ENCODE assay signal across 18 mouse cellular contexts in genomic region chr10:80971533-80971932, GRCm38 (mm10). TPM values are rescaled to one million over a fixed set of nuclear protein-coding genes. Genes with fewer than 3 reads are reported as not detected.
DNase-seq lines count a peak whose midpoint lies in the region; ATAC-seq lines count a peak whose summit lies in the region.
"Had no signal": no experiment of that assay in that cellular context is flagged by ENCODE, and none has a peak within 500 bp of the region (broad histone marks: within the 10 kb centered on the region; RNA-seq: fewer than 3 reads in every experiment).

No protein-coding gene starts in this region.

- WGBS in heart, embryonic 12.5 days, result 83% methylated on average over 15 of the region's 15 CpGs
- WGBS in limb, embryonic 10.5 days, result 71% methylated on average over 15 of the region's 15 CpGs

- no peaks in the 10 kb centered on the region for H3K27me3 ChIP-seq in heart, embryonic 12.5 days (replicated peaks)
- H3K27me3 ChIP-seq in limb, embryonic 10.5 days (ENCODE audit: low read depth, poor library complexity, severe bottlenecking), result no peaks in the 10 kb centered on the region
- H3K27me3 ChIP-seq: embryonic facial prominence, embryonic 12.5 days; heart, embryonic 15.5 days; hindbrain, embryonic 15.5 days; limb, embryonic 12.5 days; midbrain, embryonic 15.5 days had no signal

- H3K4me1 ChIP-seq in heart, embryonic 12.5 days (replicated peaks), result peaks cover 26% of the 10 kb centered on the region
- H3K4me1 ChIP-seq in limb, embryonic 10.5 days, result peaks cover 17% of the 10 kb centered on the region

- H3K4me2 ChIP-seq in heart, embryonic 12.5 days, result no peak overlapping the region
- H3K4me2 ChIP-seq: embryonic facial prominence, embryonic 12.5 days; heart, embryonic 15.5 days; hindbrain, embryonic 15.5 days; limb, embryonic 12.5 days; midbrain, embryonic 15.5 days; neural tube, embryonic 13.5 days had no signal

- H3K9ac ChIP-seq in heart, embryonic 12.5 days, result peak overlapping the region; percentile 2; the same call in 1 of the 2 replicates
- H3K9ac ChIP-seq: embryonic facial prominence, embryonic 12.5 days; hindbrain, embryonic 15.5 days; limb, embryonic 12.5 days; midbrain, embryonic 15.5 days; neural tube, embryonic 13.5 days had no signal

- DNase-seq in heart, adult 8-10 months (ENCODE audit: low spot score), result no peak
- peak; percentile 81 for DNase-seq in adrenal gland, postnatal 14 days
- DNase-seq in kidney, adult 8-10 months, result peak; percentile 74 to 84
- no peak for DNase-seq in limb, embryonic 10.5 days (ENCODE audit: low spot score)
- DNase-seq in thymus, postnatal 14 days, result no peak
- DNase-seq in cerebellum, postnatal 36 days, result no peak
- no peak for DNase-seq in thymus, adult 18-20 months
- DNase-seq: B cell, adult 2 months; cerebellum, adult 9-11 months; retina, postnatal 1 day had no signal

- H3K36me3 ChIP-seq in heart, embryonic 12.5 days, result no peaks in the 10 kb centered on the region
- H3K36me3 ChIP-seq in limb, embryonic 10.5 days, result no peaks in the 10 kb centered on the region
- H3K36me3 ChIP-seq: embryonic facial prominence, embryonic 12.5 days; forebrain, embryonic 10.5 days; heart, embryonic 15.5 days; hindbrain, embryonic 15.5 days; limb, embryonic 12.5 days; midbrain, embryonic 15.5 days; neural tube, embryonic 13.5 days had no signal

- H3K4me3 ChIP-seq in heart, embryonic 12.5 days, result no peak overlapping the region
- no peak overlapping the region for H3K4me3 ChIP-seq in limb, embryonic 10.5 days
- H3K4me3 ChIP-seq: embryonic facial prominence, embryonic 12.5 days; forebrain, embryonic 10.5 days; heart, embryonic 15.5 days; hindbrain, embryonic 15.5 days; limb, embryonic 12.5 days; midbrain, embryonic 15.5 days; neural tube, embryonic 13.5 days had no signal

- H3K27ac ChIP-seq in heart, embryonic 12.5 days (ENCODE audit: poor library complexity, severe bottlenecking), result no peak overlapping the region
- 0 out of 2 replicates have a peak overlapping the region, but pooled peaks have one; percentile 26 for H3K27ac ChIP-seq in limb, embryonic 10.5 days
- H3K27ac ChIP-seq: embryonic facial prominence, embryonic 12.5 days; forebrain, embryonic 10.5 days; hindbrain, embryonic 15.5 days; limb, embryonic 12.5 days; midbrain, embryonic 15.5 days; neural tube, embryonic 13.5 days had no signal

- H3K9me3 ChIP-seq in heart, embryonic 12.5 days (replicated peaks), result peaks cover 6% of the 10 kb centered on the region; the same call in 1 of the 2 replicates
- no peaks in the 10 kb centered on the region for H3K9me3 ChIP-seq in limb, embryonic 10.5 days (replicated peaks)
- H3K9me3 ChIP-seq: embryonic facial prominence, embryonic 12.5 days; forebrain, embryonic 10.5 days; heart, embryonic 15.5 days; hindbrain, embryonic 15.5 days; midbrain, embryonic 15.5 days; neural tube, embryonic 13.5 days had no signal

- no peak for ATAC-seq in heart, embryonic 12.5 days (ENCODE audit: insufficient number of reproducible peaks, low FRiP score)
- ATAC-seq: midbrain, embryonic 15.5 days had no signal

RNA-seq across cellular contexts. Expression of gene Gadd45b, which starts 41.7 kb away (rescaled TPM):
- polyA plus RNA-seq in heart, embryonic 12.5 days (2016; fragmentation: Nextera tagmentation; extraction: Ambion mirVana), result 27.8 and 29.9 TPM in 2 replicates
- 10 to 100 TPM in 2 of 4 experiments, 1 to 10 TPM in 2; 5.0 to 18.1 (median 12.0) TPM for total RNA-seq in heart, adult 8-10 months (2022)
- total RNA-seq in adrenal gland, postnatal 14 days (2021), result 29.8 and 91.3 TPM in 2 replicates
- 4.5 and 9.8 TPM in 2 replicates for polyA plus RNA-seq in limb, embryonic 10.5 days (2016; fragmentation: Nextera tagmentation; extraction: Ambion mirVana)

RNA-seq across cellular contexts. Expression of gene Gng7, which starts 43.2 kb away (rescaled TPM):
- 1.5 and 1.7 TPM in 2 replicates for polyA plus RNA-seq in heart, embryonic 12.5 days (2016; fragmentation: Nextera tagmentation; extraction: Ambion mirVana)
- total RNA-seq in heart, adult 8-10 months (2022), result 1 to 10 TPM; 1.0 to 1.7 (median 1.5) TPM
- 5.9 and 6.2 TPM in 2 replicates for total RNA-seq in adrenal gland, postnatal 14 days (2021)
- 4.3 and 4.5 TPM in 2 replicates for polyA plus RNA-seq in limb, embryonic 10.5 days (2016; fragmentation: Nextera tagmentation; extraction: Ambion mirVana)

RNA-seq across cellular contexts. Expression of gene Lmnb2, which starts 53.5 kb away (rescaled TPM):
- 34.3 and 35.3 TPM in 2 replicates for polyA plus RNA-seq in heart, embryonic 12.5 days (2016; fragmentation: Nextera tagmentation; extraction: Ambion mirVana)
- 1 to 10 TPM; 3.5 to 6.3 (median 4.8) TPM for total RNA-seq in heart, adult 8-10 months (2022)
- 14.9 and 15.8 TPM in 2 replicates for total RNA-seq in adrenal gland, postnatal 14 days (2021)
- polyA plus RNA-seq in limb, embryonic 10.5 days (2016; fragmentation: Nextera tagmentation; extraction: Ambion mirVana), result 85.0 and 85.4 TPM in 2 replicates

RNA-seq across cellular contexts. Expression of gene Diras1, which starts 53.9 kb away (rescaled TPM):
- not detected in 2 replicates for polyA plus RNA-seq in heart, embryonic 12.5 days (2016; fragmentation: Nextera tagmentation; extraction: Ambion mirVana)
- under 1 TPM in 1 of 4 experiments, not detected in 3; 0.44 TPM for total RNA-seq in heart, adult 8-10 months (2022)
- 2.1 and 2.3 TPM in 2 replicates for total RNA-seq in adrenal gland, postnatal 14 days (2021)
- polyA plus RNA-seq in limb, embryonic 10.5 days (2016; fragmentation: Nextera tagmentation; extraction: Ambion mirVana), result 0.11 and 0.18 TPM in 2 replicates
- polyA plus RNA-seq: heart, embryonic 15.5 days had no signal

Comparison
In these comparisons a context has a peak if more than half of its experiments do, and no peak if none do; other contexts are left out.
1. DNase-seq: peak in adrenal gland, postnatal 14 days (single experiment) and kidney, adult 8-10 months (2 of 2); none in heart, adult 8-10 months (single experiment), limb, embryonic 10.5 days (single experiment), thymus, postnatal 14 days (single experiment), cerebellum, postnatal 36 days (0 of 2) and thymus, adult 18-20 months (0 of 2).